Mouse (Mus musculus): ENCODE results near the gene A330070K13Rik. TPM values are rescaled to one million over a fixed set of nuclear protein-coding genes. Genes with fewer than 3 reads are reported as not detected.

A330070K13Rik gene
- not detected in 2 replicates for polyA plus RNA-seq (2015; fragmentation: Nextera tagmentation; extraction: Ambion mirVana)

GRCm38 (mm10) chr5:130384222-130384912 lies at the start of gene A330070K13Rik:
Gene A330070K13Rik (minus strand): TSS chr5:130384631.
- H3K27me3 ChIP-seq (replicated peaks; ENCODE audit: control insufficient read depth, insufficient read depth, low read length) = no peaks in the 10 kb centered on the region; the same call in 1 of the 2 replicates
- H3K36me3 ChIP-seq (ENCODE audit: control insufficient read depth, insufficient read depth, low read length) = no peaks in the 10 kb centered on the region
- H3K4me1 ChIP-seq (ENCODE audit: control insufficient read depth, insufficient read depth, low read length) = no peaks in the 10 kb centered on the region
- no peak for ATAC-seq
- H3K9ac ChIP-seq (ENCODE audit: low read depth, low read length) = no peak within 1 kb of the TSS
- no peaks in the 10 kb centered on the region for H3K9me3 ChIP-seq (ENCODE audit: control insufficient read depth, low read length)
- no peak within 1 kb of the TSS for H3K27ac ChIP-seq (ENCODE audit: low read length)
- no peak within 1 kb of the TSS for H3K4me2 ChIP-seq (ENCODE audit: low read depth, low read length)
- 11% methylated on average over 13 of the region's 13 CpGs for WGBS
- no peak within 1 kb of the TSS for H3K4me3 ChIP-seq (ENCODE audit: low read length)

- Histone ChIP-seq H3K4me3 (ENCODE audit: low read length) (no peak overlapping the region), H3K4me1 (ENCODE audit: control insufficient read depth, insufficient read depth, low read length) (no peaks in the 10 kb centered on the region), H3K36me3 (ENCODE audit: control insufficient read depth, insufficient read depth, low read length) (no peaks in the 10 kb centered on the region), H3K9ac (ENCODE audit: low read depth, low read length) (no peak overlapping the region), H3K27me3 (replicated peaks; ENCODE audit: control insufficient read depth, insufficient read depth, low read length) (no peaks in the 10 kb centered on the region), H3K27ac (ENCODE audit: low read length) (no peak overlapping the region), H3K9me3 (ENCODE audit: control insufficient read depth, low read length) (no peaks in the 10 kb centered on the region), H3K4me2 (ENCODE audit: low read depth, low read length) (no peak overlapping the region)
- no peak for ATAC-seq
- 95% methylated on average over 17 of the region's 17 CpGs for WGBS
These were observed 27.1 kb upstream of the A330070K13Rik start for GRCm38 (mm10) chr5:130411516-130411915.

GRCm38 (mm10) chr5:130409706-130410105 lies 25.3 kb upstream of the A330070K13Rik start:
- Histone ChIP-seq H3K9ac (ENCODE audit: low read depth, low read length) (no peak overlapping the region), H3K4me1 (ENCODE audit: control insufficient read depth, insufficient read depth, low read length) (no peaks in the 10 kb centered on the region), H3K36me3 (ENCODE audit: control insufficient read depth, insufficient read depth, low read length) (no peaks in the 10 kb centered on the region), H3K4me2 (ENCODE audit: low read depth, low read length) (no peak overlapping the region), H3K9me3 (ENCODE audit: control insufficient read depth, low read length) (no peaks in the 10 kb centered on the region), H3K4me3 (ENCODE audit: low read length) (no peak overlapping the region), H3K27me3 (replicated peaks; ENCODE audit: control insufficient read depth, insufficient read depth, low read length) (no peaks in the 10 kb centered on the region), H3K27ac (ENCODE audit: low read length) (no peak overlapping the region)
- no peak for ATAC-seq
- 91% methylated on average over 6 of the region's 6 CpGs for WGBS

GRCm38 (mm10) chr5:130405201-130405600 lies 20.8 kb upstream of the A330070K13Rik start:
- no peaks in the 10 kb centered on the region for H3K36me3 ChIP-seq (ENCODE audit: control insufficient read depth, insufficient read depth, low read length)
- WGBS = 42% methylated on average over 1 of the region's 1 CpGs
- H3K4me3 ChIP-seq (ENCODE audit: low read length) = no peak overlapping the region
- no peak overlapping the region for H3K4me2 ChIP-seq (ENCODE audit: low read depth, low read length)
- ATAC-seq = no peak
- H3K27ac ChIP-seq (ENCODE audit: low read length) = no peak overlapping the region
- H3K27me3 ChIP-seq (replicated peaks; ENCODE audit: control insufficient read depth, insufficient read depth, low read length) = no peaks in the 10 kb centered on the region
- H3K9ac ChIP-seq (ENCODE audit: low read depth, low read length) = no peak overlapping the region
- no peaks in the 10 kb centered on the region for H3K9me3 ChIP-seq (ENCODE audit: control insufficient read depth, low read length)
- H3K4me1 ChIP-seq (ENCODE audit: control insufficient read depth, insufficient read depth, low read length) = no peaks in the 10 kb centered on the region

GRCm38 (mm10) chr5:130400136-130400917 lies 15.9 kb upstream of the A330070K13Rik start:
- no peak for ATAC-seq
- H3K4me2 ChIP-seq (ENCODE audit: low read depth, low read length) = no peak overlapping the region
- WGBS = 89% methylated on average over 8 of the region's 8 CpGs

GRCm38 (mm10) chr5:130395142-130395541 lies 10.7 kb upstream of the A330070K13Rik start:
- H3K4me2 ChIP-seq (ENCODE audit: low read depth, low read length) = no peak overlapping the region
- no peaks in the 10 kb centered on the region for H3K36me3 ChIP-seq (ENCODE audit: control insufficient read depth, insufficient read depth, low read length)
- no peaks in the 10 kb centered on the region for H3K27me3 ChIP-seq (replicated peaks; ENCODE audit: control insufficient read depth, insufficient read depth, low read length)
- no peaks in the 10 kb centered on the region for H3K9me3 ChIP-seq (ENCODE audit: control insufficient read depth, low read length)
- no peak overlapping the region for H3K9ac ChIP-seq (ENCODE audit: low read depth, low read length)
- no peaks in the 10 kb centered on the region for H3K4me1 ChIP-seq (ENCODE audit: control insufficient read depth, insufficient read depth, low read length)
- 61% methylated on average over 6 of the region's 6 CpGs for whole genome bisulfite sequencing
- ATAC-seq = no peak
- no peak overlapping the region for H3K4me3 ChIP-seq (ENCODE audit: low read length)
- H3K27ac ChIP-seq (ENCODE audit: low read length) = no peak overlapping the region

More at GRCm38 (mm10) chr5:130400136-130400917, 15.9 kb upstream of the A330070K13Rik start:
- no peaks in the 10 kb centered on the region for H3K36me3 ChIP-seq (ENCODE audit: control insufficient read depth, insufficient read depth, low read length)
- no peaks in the 10 kb centered on the region for H3K27me3 ChIP-seq (replicated peaks; ENCODE audit: control insufficient read depth, insufficient read depth, low read length)
- H3K9ac ChIP-seq (ENCODE audit: low read depth, low read length) = no peak overlapping the region
- H3K4me1 ChIP-seq (ENCODE audit: control insufficient read depth, insufficient read depth, low read length) = no peaks in the 10 kb centered on the region
- H3K4me3 ChIP-seq (ENCODE audit: low read length) = no peak overlapping the region
- no peak overlapping the region for H3K27ac ChIP-seq (ENCODE audit: low read length)
- H3K9me3 ChIP-seq (ENCODE audit: control insufficient read depth, low read length) = no peaks in the 10 kb centered on the region

GRCm38 (mm10) chr5:130394386-130394785 lies 10.0 kb upstream of the A330070K13Rik start:
- H3K27ac ChIP-seq (ENCODE audit: low read length) = no peak overlapping the region
- H3K36me3 ChIP-seq (ENCODE audit: control insufficient read depth, insufficient read depth, low read length) = no peaks in the 10 kb centered on the region
- H3K9me3 ChIP-seq (ENCODE audit: control insufficient read depth, low read length) = no peaks in the 10 kb centered on the region
- H3K4me1 ChIP-seq (ENCODE audit: control insufficient read depth, insufficient read depth, low read length) = no peaks in the 10 kb centered on the region
- H3K27me3 ChIP-seq (replicated peaks; ENCODE audit: control insufficient read depth, insufficient read depth, low read length) = no peaks in the 10 kb centered on the region
- no peak overlapping the region for H3K4me2 ChIP-seq (ENCODE audit: low read depth, low read length)
- H3K4me3 ChIP-seq (ENCODE audit: low read length) = no peak overlapping the region
- 70% methylated on average over 8 of the region's 8 CpGs for WGBS
- no peak for ATAC-seq
- H3K9ac ChIP-seq (ENCODE audit: low read depth, low read length) = no peak overlapping the region

- no peaks in the 10 kb centered on the region for H3K36me3 ChIP-seq (ENCODE audit: control insufficient read depth, insufficient read depth, low read length)
- WGBS = 52% methylated on average over 8 of the region's 8 CpGs
- no peak overlapping the region for H3K9ac ChIP-seq (ENCODE audit: low read depth, low read length)
- no peak overlapping the region for H3K4me3 ChIP-seq (ENCODE audit: low read length)
- H3K4me1 ChIP-seq (ENCODE audit: control insufficient read depth, insufficient read depth, low read length) = no peaks in the 10 kb centered on the region
- H3K9me3 ChIP-seq (ENCODE audit: control insufficient read depth, low read length) = no peaks in the 10 kb centered on the region
- no peaks in the 10 kb centered on the region for H3K27me3 ChIP-seq (replicated peaks; ENCODE audit: control insufficient read depth, insufficient read depth, low read length)
- no peak for ATAC-seq
- no peak overlapping the region for H3K27ac ChIP-seq (ENCODE audit: low read length)
- H3K4me2 ChIP-seq (ENCODE audit: low read depth, low read length) = no peak overlapping the region
These were observed 9.4 kb upstream of the A330070K13Rik start for GRCm38 (mm10) chr5:130393618-130394355.

GRCm38 (mm10) chr5:130386418-130386817 lies 2.0 kb upstream of the A330070K13Rik start:
- no peak overlapping the region for H3K4me3 ChIP-seq (ENCODE audit: low read length)
- no peaks in the 10 kb centered on the region; the same call in 1 of the 2 replicates for H3K27me3 ChIP-seq (replicated peaks; ENCODE audit: control insufficient read depth, insufficient read depth, low read length)
- no peak overlapping the region for H3K4me2 ChIP-seq (ENCODE audit: low read depth, low read length)
- H3K9ac ChIP-seq (ENCODE audit: low read depth, low read length) = no peak overlapping the region
- no peaks in the 10 kb centered on the region for H3K4me1 ChIP-seq (ENCODE audit: control insufficient read depth, insufficient read depth, low read length)
- no peak for ATAC-seq
- H3K36me3 ChIP-seq (ENCODE audit: control insufficient read depth, insufficient read depth, low read length) = no peaks in the 10 kb centered on the region
- WGBS = 59% methylated on average over 7 of the region's 7 CpGs
- H3K27ac ChIP-seq (ENCODE audit: low read length) = no peak overlapping the region
- no peaks in the 10 kb centered on the region for H3K9me3 ChIP-seq (ENCODE audit: control insufficient read depth, low read length)

All from intestine, embryonic 16.5 days (tissue).